Mouse (Mus musculus) ovary, adult 18-20 months (tissue): ENCODE data around the gene Rnf208.

Source experiments
- DNase-seq: peaks from one replicate; pipeline ENCODE4 v3.0.0; 2022; ENCODE audit warnings: low spot score, mixed read lengths

Rnf208 gene

GRCm38 (mm10) chr2:25242101-25242506, at the start of gene Rnf208, which contains the start of gene Cysrt1:
TSS of gene Rnf208 (plus strand) at chr2:25242255.
TSS of gene Cysrt1 (minus strand) at chr2:25242452.
- no peak for DNase-seq

DNA sequence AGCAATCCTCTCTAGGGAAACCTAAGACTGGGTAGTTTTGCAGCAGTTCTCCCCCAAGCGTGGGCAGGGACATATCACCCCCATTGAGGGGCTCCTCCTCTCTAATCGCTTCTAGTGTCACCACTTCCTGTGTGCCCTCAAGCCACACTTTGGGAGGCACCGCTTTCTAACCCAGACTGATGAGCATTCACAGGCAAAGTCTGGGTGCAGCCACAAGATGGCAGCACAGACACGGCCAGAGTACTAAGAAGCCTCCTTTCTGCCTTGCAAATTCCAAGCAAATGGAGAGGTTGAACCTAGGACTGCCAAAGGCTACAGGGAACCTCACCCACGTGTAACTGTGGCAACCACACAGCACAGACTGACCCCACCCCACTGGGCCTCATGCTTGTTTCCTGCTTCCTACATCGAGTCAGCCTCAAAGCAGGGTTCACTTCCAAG, 48.7 kb upstream of the Rnf208 start:
- DNase-seq, result peak; percentile 57

- DNase-seq, result no peak
Measured at GRCm38 (mm10) chr2:25194006-25194405, 48.0 kb upstream of the Rnf208 start.

DNA sequence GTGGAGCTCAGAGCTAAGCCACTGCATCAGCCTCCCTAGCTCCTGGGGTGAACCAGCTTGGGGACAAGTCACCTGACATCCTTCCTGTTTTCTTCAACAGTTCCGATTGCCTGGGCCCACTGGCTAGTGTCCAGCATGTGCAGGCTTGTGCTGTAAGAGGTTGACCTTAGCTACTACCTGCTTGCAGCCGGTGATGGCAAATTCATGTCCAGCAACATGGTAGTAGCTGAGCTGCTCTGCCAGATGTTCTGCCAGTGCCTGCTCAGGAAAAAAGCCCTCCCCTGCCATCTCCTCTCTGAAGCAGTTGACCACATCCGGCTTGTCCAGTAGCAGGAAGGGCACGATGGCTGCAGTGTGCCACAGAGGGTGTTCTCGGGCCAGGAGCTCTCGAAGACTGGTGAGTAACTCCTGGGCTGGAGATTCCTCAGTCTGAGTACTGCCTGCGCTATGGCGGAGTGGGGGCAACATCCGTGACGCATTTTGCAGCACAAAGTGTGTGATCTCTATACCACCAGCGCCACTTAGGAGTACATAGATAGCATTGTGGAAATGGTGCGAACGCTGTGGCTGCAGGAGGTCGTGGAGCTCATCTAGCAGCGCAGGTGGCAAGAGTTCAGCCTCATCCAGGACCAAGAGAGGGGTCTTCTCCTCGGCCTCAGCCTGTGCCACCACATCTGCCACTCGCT, 47.4 kb upstream of the Rnf208 start:
- no peak for DNase-seq

- peak; percentile 46 for DNase-seq
Measured at GRCm38 (mm10) chr2:25195211-25196156, 46.6 kb upstream of the Rnf208 start.

- DNase-seq, result peak; percentile 82
Measured at GRCm38 (mm10) chr2:25196172-25196954, 45.7 kb upstream of the Rnf208 start, which contains the start of gene Tor4a. TSS of gene Tor4a (minus strand) at chr2:25196886.

GRCm38 (mm10) chr2:25197191-25197590, 44.9 kb upstream of the Rnf208 start:
- no peak for DNase-seq

DNA sequence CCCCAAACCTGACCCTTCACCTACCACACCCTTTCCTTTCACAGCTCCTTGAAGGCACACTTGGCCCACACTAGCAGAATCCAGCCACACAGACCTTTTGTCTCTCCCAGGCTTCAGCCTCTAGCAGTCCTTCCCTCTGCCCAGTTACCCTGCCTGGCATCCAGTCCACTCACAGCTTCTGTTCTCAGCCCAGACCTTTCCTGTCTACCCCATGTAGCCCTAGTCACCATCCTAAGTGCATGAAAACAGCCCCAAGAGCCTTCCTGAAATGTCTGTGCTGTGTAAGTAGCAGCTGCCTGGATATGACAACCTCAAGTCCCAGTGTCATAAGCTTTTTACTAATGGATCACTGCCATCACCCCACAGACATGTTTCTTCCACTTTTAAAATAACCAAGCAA, 44.1 kb upstream of the Rnf208 start:
- DNase-seq, result no peak

- no peak for DNase-seq
Measured at GRCm38 (mm10) chr2:25200631-25201030, 41.4 kb upstream of the Rnf208 start.

GRCm38 (mm10) chr2:25203631-25204214, 38.3 kb upstream of the Rnf208 start:
- no peak for DNase-seq

DNA sequence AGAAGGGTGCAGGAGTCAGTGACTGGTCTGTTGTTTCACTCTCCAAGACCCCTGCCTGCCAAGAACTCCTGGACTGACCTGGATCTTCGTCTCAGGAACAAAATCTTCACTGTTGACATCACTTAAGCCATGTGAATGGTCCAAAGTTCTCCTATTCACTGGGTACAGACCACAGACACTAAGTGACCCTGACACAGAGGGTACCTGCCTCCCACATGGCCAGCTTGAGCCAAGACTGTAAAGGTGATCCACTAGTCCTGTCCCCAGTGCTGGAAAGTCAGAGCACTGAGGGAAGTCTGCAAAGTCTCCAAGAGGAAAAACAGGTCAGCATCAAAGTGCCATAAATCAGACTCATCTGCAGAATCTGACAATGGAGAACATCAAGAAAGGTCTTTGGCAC, 34.5 kb upstream of the Rnf208 start:
- DNase-seq, result no peak

DNA sequence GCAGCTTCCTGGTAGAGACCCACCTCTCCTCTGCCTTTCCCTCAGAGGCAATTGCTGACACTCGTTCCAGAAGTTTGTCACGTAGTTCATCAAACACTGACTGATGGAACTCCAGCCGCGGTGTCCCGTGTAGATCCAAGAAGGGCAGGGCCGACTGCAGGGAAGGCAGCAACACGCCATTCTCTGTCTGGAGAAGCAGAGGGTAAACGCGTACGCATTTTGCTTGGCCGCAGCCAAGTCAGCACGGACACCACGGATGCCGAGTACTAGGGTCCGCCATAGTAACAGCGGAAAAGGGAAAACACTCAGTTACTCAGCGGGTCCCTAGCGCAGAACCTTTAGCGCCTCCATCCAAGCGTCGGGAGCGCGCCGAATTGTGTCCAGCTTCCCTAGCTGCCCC, 31.4 kb upstream of the Rnf208 start:
- DNase-seq, result no peak

- DNase-seq, result peak; percentile 84
Measured at GRCm38 (mm10) chr2:25211121-25211670, 30.9 kb upstream of the Rnf208 start, which contains the start of gene Nelfb. TSS of gene Nelfb (minus strand) at chr2:25211489.

GRCm38 (mm10) chr2:25213266-25213865, 28.7 kb upstream of the Rnf208 start:
- DNase-seq, result no peak

DNA sequence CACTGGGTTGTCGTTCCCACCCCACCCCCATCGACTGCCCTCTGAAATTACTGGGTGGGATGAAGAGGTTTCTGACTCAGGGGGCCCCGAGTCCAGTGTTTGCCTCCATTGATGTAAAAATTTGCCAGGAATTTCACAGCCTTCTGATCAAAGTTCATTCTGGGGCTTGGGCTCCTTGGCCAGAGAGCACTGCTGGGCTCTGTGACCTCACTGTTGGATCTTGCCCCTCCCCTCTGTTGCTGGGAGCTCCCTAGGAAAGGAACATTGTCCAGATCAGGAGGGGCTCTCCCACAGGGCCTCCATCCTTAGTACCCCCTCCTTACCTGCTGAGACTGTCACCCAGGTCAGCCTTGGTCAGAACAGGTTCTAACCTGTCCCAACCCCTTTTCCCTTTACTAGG, 27.6 kb upstream of the Rnf208 start, which contains the start of gene Stpg3:
Gene Stpg3, minus strand, starts transcription at position 194 of the 400 bp plus-strand sequence.
- DNase-seq, result no peak

DNA sequence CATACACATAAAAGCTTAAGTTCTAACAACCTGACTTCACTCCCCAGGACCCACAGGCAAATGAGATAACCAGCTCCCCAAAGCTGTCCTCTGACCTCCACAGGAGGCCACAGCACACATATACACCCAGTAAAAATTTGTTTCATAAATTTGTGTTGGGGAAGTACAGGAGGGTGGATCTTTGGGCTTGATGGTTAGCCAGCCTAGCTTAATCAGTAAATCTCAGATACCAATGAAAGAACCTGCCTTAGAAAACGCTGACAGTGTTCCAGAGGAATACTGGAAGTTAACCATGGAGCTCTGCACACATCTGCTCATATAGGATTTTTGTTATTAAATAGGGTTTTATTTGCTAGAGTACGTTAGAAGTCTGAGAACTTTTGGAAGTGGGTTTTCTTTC, 24.4 kb upstream of the Rnf208 start:
- no peak for DNase-seq

DNA sequence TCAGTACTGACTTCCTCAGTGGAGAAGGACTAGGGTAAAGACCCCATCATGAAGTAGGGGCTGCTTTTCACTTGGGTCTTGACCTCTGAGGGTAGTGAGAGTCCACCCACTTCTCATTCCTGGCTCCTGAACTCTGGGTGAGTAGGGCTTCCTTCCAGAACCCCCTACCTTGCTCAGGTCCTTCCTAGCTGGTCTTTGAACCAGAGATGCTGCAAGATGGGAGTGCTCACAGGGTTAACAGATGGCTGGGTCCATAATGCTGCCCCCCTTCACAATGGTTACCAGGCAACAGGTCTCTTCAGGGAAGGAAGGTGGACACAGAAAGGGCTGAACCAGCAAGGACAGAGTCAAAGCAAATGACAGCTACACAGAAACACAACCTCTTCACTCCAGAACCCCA, 23.6 kb upstream of the Rnf208 start, which contains the start of gene Fam166a:
Gene Fam166a, plus strand, starts transcription at position 301 of the 400 bp plus-strand sequence.
- no peak for DNase-seq

- DNase-seq, result no peak
Measured at GRCm38 (mm10) chr2:25221331-25221772, 20.7 kb upstream of the Rnf208 start.

GRCm38 (mm10) chr2:25223681-25224491, 18.2 kb upstream of the Rnf208 start:
- peak; percentile 76 for DNase-seq

- DNase-seq, result no peak
Measured at GRCm38 (mm10) chr2:25224492-25224765, 17.6 kb upstream of the Rnf208 start, which contains the start of gene Tubb4b. TSS of gene Tubb4b (minus strand) at chr2:25224702.
